Mouse (Mus musculus) E14TG2a.4 (cell line): ENCODE results near the gene Tmem104.

ENCODE experiments used
- CTCF ChIP-seq: conservative IDR thresholded peaks from 2 replicates; pipeline ENCODE4 v1.5.1; 2014; ENCODE audit warnings: low read length
- NANOG ChIP-seq: IDR thresholded peaks from 2 replicates; pipeline ENCODE4 v1.6.1; 2014; ENCODE audit warnings: borderline replicate concordance, low read length, mixed read lengths
- POU5F1 ChIP-seq: IDR thresholded peaks from 2 replicates; pipeline ENCODE4 v1.6.1; 2014; ENCODE audit warnings: low read length, borderline replicate concordance

DNA sequence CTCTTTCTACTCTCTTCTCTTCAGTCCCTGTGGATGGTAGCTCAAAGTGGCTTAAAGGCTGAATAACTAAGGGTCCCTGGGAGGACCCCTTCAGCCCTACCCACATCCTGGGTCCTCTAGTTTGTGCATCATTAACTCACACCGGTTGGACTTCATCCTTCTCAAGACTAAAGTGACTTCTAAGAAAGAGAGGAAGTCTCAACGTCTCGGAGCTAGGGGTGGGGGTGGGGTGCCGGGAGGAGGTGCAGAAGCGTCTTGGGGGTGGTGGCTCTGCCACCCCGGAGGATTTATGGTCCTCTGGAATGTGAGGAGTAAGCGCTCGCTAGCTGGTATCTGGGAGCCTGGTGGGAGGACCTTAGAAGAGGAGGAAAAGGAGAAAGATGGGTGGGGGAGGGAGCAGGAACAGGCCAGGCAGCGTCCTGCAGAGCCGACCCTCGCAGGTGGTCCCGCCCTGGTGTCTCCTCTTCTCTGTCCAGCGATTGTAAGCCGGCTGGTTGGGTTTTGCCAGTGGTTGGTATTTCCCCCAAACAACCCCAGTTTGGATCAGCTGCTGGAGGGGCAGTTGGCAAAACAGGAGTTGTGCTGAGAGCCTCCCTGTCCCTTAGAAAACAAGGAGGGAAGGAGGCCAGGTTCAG is 22.8 kb upstream of the Tmem104 start:
- TF ChIP-seq CTCF: no peak
- no peak for TF ChIP-seq POU5F1
- TF ChIP-seq NANOG: no peak
